Comparison of ENCODE assay signal across 15 mouse cellular contexts in the genomic region with DNA sequence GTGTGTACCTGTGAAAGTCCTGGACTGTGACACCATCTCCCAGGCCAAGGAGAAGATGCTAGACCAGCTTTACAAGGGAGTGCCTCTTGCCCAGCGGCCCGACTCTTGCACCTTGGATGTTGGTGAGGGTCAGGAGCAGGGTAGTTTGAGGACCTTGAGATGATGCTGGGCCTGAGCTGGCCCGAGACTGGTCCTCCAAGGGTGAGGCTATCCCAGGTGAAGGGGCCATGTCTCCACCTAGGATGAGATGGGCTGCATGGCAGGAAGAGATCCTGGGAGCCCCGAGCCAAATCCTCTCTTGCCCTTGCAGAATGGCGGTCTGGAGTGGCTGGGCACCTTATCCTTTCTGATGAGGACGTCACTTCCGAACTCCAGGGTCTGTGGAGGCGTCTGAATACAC. TPM values are rescaled to one million over a fixed set of nuclear protein-coding genes. Genes with fewer than 3 reads are reported as not detected.
"Had no signal": no experiment of that assay in that cellular context is flagged by ENCODE, and none has a peak within 500 bp of the region (broad histone marks: within the 10 kb centered on the region; RNA-seq: fewer than 3 reads in every experiment).

No protein-coding gene starts in this region.

- DNase-seq: lung, adult 18-20 months; lung, postnatal 36 days had no signal

- H3K4me2 ChIP-seq: limb, embryonic 13.5 days; midbrain, embryonic 13.5 days; neural tube, embryonic 12.5 days had no signal

- H3K4me3 ChIP-seq: layer of hippocampus, adult 2 months; limb, embryonic 13.5 days; midbrain, embryonic 13.5 days; myocyte; neural tube, embryonic 12.5 days had no signal

- H3K4me1 ChIP-seq: limb, embryonic 13.5 days; midbrain, embryonic 13.5 days; neural tube, embryonic 12.5 days had no signal

- H3K9ac ChIP-seq: limb, embryonic 13.5 days; liver, embryonic 14.5 days; midbrain, embryonic 13.5 days; neural tube, embryonic 12.5 days had no signal

- H3K9me3 ChIP-seq: limb, embryonic 13.5 days; midbrain, embryonic 13.5 days; neural tube, embryonic 12.5 days had no signal

- ATAC-seq: midbrain, embryonic 13.5 days had no signal

- H3K27ac ChIP-seq: layer of hippocampus, adult 2 months; limb, embryonic 13.5 days; liver, embryonic 14.5 days; midbrain, embryonic 13.5 days; neural tube, embryonic 12.5 days had no signal

- H3K27me3 ChIP-seq: limb, embryonic 13.5 days; midbrain, embryonic 13.5 days; neural tube, embryonic 12.5 days had no signal

RNA-seq across cellular contexts. Expression of gene Plxnb1, which starts 18.1 kb away (rescaled TPM):
- total RNA-seq: megakaryocyte progenitor cell, adult 5-6 weeks had no signal

RNA-seq across cellular contexts. Expression of gene Fbxw21, which starts 48.5 kb away (rescaled TPM):
- total RNA-seq: layer of hippocampus, adult 2 months; layer of hippocampus, postnatal 10 days; left cerebral cortex, postnatal 36 days; liver, adult 2 months; megakaryocyte progenitor cell, adult 5-6 weeks had no signal
- polyA plus RNA-seq: kidney, embryonic 16.5 days; limb, embryonic 13.5 days; liver, adult 2 months; liver, embryonic 14.5 days; lung, embryonic 16.5 days; midbrain, embryonic 13.5 days; myocyte; neural tube, embryonic 12.5 days; thymus, postnatal 0 days had no signal
